Mouse (Mus musculus) embryonic facial prominence, embryonic 11.5 days (tissue): ENCODE measurements around the gene Timm50. TPM values are rescaled to one million over a fixed set of nuclear protein-coding genes. Genes with fewer than 3 reads are reported as not detected.

Source experiments
- ATAC-seq: fragments of 200-750 bp; cut with Nextera tagmentation; replicated peaks from 2 replicates; pipeline ENCODE4 v1.8.0; 2017; ENCODE audit warnings: low read depth; ENCODE audit not compliant: insufficient number of reproducible peaks, low FRiP score, low TSS enrichment
- DNase-seq: peaks from one replicate; pipeline ENCODE4 v3.0.0-alpha.2; 2015; ENCODE audit warnings: low spot score
- H3K27ac ChIP-seq: fragments of 300-500 bp; sonication (generic); replicated peaks from 2 replicates; pipeline ENCODE4 v1.5.1; 2014; ENCODE audit warnings: mild to moderate bottlenecking, low read depth, low read length, control low read depth
- H3K27me3 ChIP-seq: fragments of 300-500 bp; sonication (generic); 2 replicates; pipeline ENCODE4 v1.6.1; 2014; ENCODE audit warnings: mild to moderate bottlenecking, low read length, moderate library complexity, mixed read lengths; ENCODE audit not compliant: control insufficient read depth, insufficient read depth
- H3K36me3 ChIP-seq: fragments of 300-500 bp; sonication (generic); replicated peaks from 2 replicates; pipeline ENCODE4 v1.6.1; 2014; ENCODE audit warnings: low read depth, mild to moderate bottlenecking, low read length, moderate library complexity, mixed read lengths; ENCODE audit not compliant: control insufficient read depth, insufficient read depth
- H3K4me1 ChIP-seq: fragments of 300-500 bp; sonication (generic); 2 replicates; pipeline ENCODE4 v1.6.1; 2014; ENCODE audit warnings: low read length, mixed read lengths; ENCODE audit not compliant: control insufficient read depth, insufficient read depth
- H3K4me2 ChIP-seq: fragments of 300-500 bp; sonication (generic); 2 replicates; pipeline ENCODE4 v1.6.1; 2014; ENCODE audit warnings: low read depth, mild to moderate bottlenecking, control low read depth, low read length, moderate library complexity
- H3K4me3 ChIP-seq: fragments of 300-500 bp; sonication (generic); 2 replicates; pipeline ENCODE4 v1.5.1; 2014; ENCODE audit warnings: low read depth, low read length, control low read depth
- H3K9ac ChIP-seq: fragments of 300-500 bp; sonication (generic); replicated peaks from 2 replicates; pipeline ENCODE4 v1.6.1; 2014; ENCODE audit warnings: mild to moderate bottlenecking, control low read depth, low read length
- H3K9me3 ChIP-seq: fragments of 300-500 bp; sonication (generic); replicated peaks from 2 replicates; pipeline ENCODE4 v1.6.1; 2016; ENCODE audit warnings: mild to moderate bottlenecking, low read length, inconsistent platforms, mixed read lengths; ENCODE audit not compliant: control insufficient read depth
- WGBS: fragments of 180-500 bp; shearing (Covaris S2); extraction: QIAGEN DNeasy Blood & Tissue Kit; methylation state at CpG from one replicate; pipeline ENCODE4 v1.1.7; 2014; 5-methylcytosine and 5-hydroxymethylcytosine counted together
- polyA plus RNA-seq: library from polyadenylated mRNA; unstranded; fragments of >200 nt; fragmentation: Nextera tagmentation; extraction: Ambion mirVana; gene quantifications from 2 replicates; pipeline ENCODE4 v1.2.1, GENCODE M21; 2014

Timm50 gene
- polyA plus RNA-seq, 1 experiment from 2014 or later, result 172 TPM

DNA sequence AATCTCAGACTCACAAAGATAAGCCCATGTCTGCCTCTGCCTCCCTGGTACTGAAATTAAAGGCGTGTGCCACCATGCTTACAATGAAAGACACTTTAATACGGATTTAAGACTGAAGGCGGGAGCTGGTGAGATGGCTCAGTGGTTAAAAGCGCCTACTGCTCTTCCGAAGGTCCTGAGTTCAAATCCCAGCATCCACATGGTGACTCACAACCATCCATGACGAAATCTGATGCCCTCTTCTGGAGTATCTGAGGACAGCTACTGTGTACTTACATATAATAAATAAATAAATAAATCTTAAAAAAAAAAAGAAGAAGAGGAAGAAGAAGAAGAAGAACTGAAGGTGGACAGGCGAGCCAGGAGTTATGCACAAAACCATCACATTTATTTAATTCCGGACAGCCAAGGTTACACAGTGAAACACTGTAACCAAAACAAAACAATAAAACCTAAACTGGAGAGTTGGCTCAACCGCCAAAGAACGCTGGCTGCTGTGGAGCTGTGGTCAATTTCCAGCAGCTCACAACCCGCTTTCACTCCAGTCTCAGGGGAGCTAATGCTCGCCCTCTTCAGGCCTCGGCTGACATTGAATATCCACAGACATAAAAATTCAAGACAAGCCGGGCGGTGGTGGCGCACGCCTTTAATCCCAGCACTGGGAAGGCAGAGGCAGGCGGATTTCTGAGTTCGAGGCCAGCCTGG lies 27.5 kb upstream of the Timm50 start:
- Histone ChIP-seq H3K27me3 (no peaks in the 10 kb centered on the region), H3K9ac (peak overlapping the region; percentile 94), H3K27ac (peak overlapping the region; percentile 52; the same call in 1 of the 2 replicates), H3K36me3 (no peaks in the 10 kb centered on the region), H3K4me2 (peak overlapping the region; percentile 38), H3K9me3 (no peaks in the 10 kb centered on the region), H3K4me1 (no peaks in the 10 kb centered on the region), H3K4me3 (peak overlapping the region; percentile 95)
- WGBS, result 77% methylated on average over 19 of the region's 19 CpGs
- ATAC-seq (no peak), DNase-seq (peak; percentile 51)

- Histone ChIP-seq H3K4me3 (peak within 1 kb of the TSS; percentile 95), H3K9ac (peak within 1 kb of the TSS; percentile 94), H3K9me3 (no peaks in the 10 kb centered on the region), H3K27ac (peak within 1 kb of the TSS; percentile 52), H3K4me1 (no peaks in the 10 kb centered on the region), H3K36me3 (no peaks in the 10 kb centered on the region), H3K27me3 (no peaks in the 10 kb centered on the region), H3K4me2 (peak within 1 kb of the TSS; percentile 64)
- peak; percentile 98 for ATAC-seq
- peak; percentile 100 for DNase-seq
- under 1% methylated on average over 77 of the region's 77 CpGs for WGBS
Observed at GRCm38 (mm10) chr7:28338108-28338998, 26.5 kb upstream of the Timm50 start, which contains the start of gene Supt5. TSS of gene Supt5 (minus strand) at chr7:28338746.

GRCm38 (mm10) chr7:28335471-28335870 lies 23.6 kb upstream of the Timm50 start:
- Histone ChIP-seq H3K4me2 (no peak overlapping the region), H3K4me3 (no peak overlapping the region), H3K27ac (no peak overlapping the region), H3K9me3 (no peaks in the 10 kb centered on the region), H3K4me1 (no peaks in the 10 kb centered on the region), H3K9ac (no peak overlapping the region), H3K27me3 (no peaks in the 10 kb centered on the region), H3K36me3 (no peaks in the 10 kb centered on the region; the same call in 1 of the 2 replicates)
- DNase-seq, result no peak
- 86% methylated on average over 2 of the region's 2 CpGs for WGBS
- ATAC-seq, result no peak

DNA sequence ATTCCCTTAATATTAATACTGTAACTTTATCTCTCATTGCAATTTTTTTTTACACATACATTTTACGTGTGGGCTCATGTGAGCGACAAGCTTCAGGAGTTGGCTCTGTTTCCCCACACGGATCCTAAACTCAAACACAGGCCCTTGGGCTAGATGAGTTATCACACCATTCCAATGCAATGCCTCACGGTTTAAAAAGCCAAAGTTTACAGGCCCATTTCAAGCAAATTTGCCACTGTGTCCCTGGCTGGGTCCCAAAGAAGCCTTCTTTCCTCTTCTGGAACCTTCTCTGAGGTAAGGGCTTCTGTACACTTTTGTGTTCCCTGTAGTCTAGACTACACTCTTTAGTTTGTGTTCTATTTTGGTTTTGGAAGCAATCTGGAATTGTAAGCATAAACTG lies 22.7 kb upstream of the Timm50 start:
- WGBS, result 91% methylated on average over 4 of the region's 4 CpGs
- H3K4me3 ChIP-seq, result no peak overlapping the region
- no peaks in the 10 kb centered on the region for H3K9me3 ChIP-seq
- ATAC-seq (no peak), DNase-seq (no peak)
- no peak overlapping the region for H3K4me2 ChIP-seq
- H3K27ac ChIP-seq, result no peak overlapping the region
- peaks cover 3% of the 10 kb centered on the region for H3K36me3 ChIP-seq
- no peaks in the 10 kb centered on the region for H3K27me3 ChIP-seq
- no peaks in the 10 kb centered on the region for H3K4me1 ChIP-seq
- no peak overlapping the region for H3K9ac ChIP-seq

- no peak for DNase-seq
- H3K27ac ChIP-seq, result no peak overlapping the region
- peaks cover 26% of the 10 kb centered on the region for H3K36me3 ChIP-seq
- no peak overlapping the region for H3K4me3 ChIP-seq
- no peaks in the 10 kb centered on the region for H3K27me3 ChIP-seq
- H3K9ac ChIP-seq, result no peak overlapping the region
- H3K4me2 ChIP-seq, result no peak overlapping the region
- ATAC-seq, result no peak
- WGBS, result 98% methylated on average over 2 of the region's 2 CpGs
- no peaks in the 10 kb centered on the region for H3K4me1 ChIP-seq
- no peaks in the 10 kb centered on the region for H3K9me3 ChIP-seq
Observed at GRCm38 (mm10) chr7:28328260-28328659, 16.4 kb upstream of the Timm50 start.

- no peaks in the 10 kb centered on the region for H3K9me3 ChIP-seq
- H3K9ac ChIP-seq, result no peak overlapping the region
- no peaks in the 10 kb centered on the region for H3K27me3 ChIP-seq
- no peak for ATAC-seq
- no peak overlapping the region for H3K27ac ChIP-seq
- H3K36me3 ChIP-seq, result peaks cover 39% of the 10 kb centered on the region
- peak; percentile 19 for DNase-seq
- 79% methylated on average over 4 of the region's 4 CpGs for WGBS
- no peak overlapping the region for H3K4me2 ChIP-seq
- no peak overlapping the region for H3K4me3 ChIP-seq
- no peaks in the 10 kb centered on the region for H3K4me1 ChIP-seq
Observed at GRCm38 (mm10) chr7:28326457-28326856, 14.6 kb upstream of the Timm50 start.

- Histone ChIP-seq H3K27me3 (no peaks in the 10 kb centered on the region), H3K36me3 (peaks cover 38% of the 10 kb centered on the region), H3K9me3 (no peaks in the 10 kb centered on the region), H3K4me1 (no peaks in the 10 kb centered on the region), H3K27ac (no peak overlapping the region), H3K9ac (no peak overlapping the region), H3K4me2 (no peak overlapping the region), H3K4me3 (no peak overlapping the region)
- ATAC-seq, result no peak
- WGBS, result 94% methylated on average over 8 of the region's 8 CpGs
- DNase-seq, result no peak
Observed at GRCm38 (mm10) chr7:28325293-28325692, 13.4 kb upstream of the Timm50 start.
